Mouse (Mus musculus) embryonic facial prominence, embryonic 12.5 days (tissue): ENCODE measurements around the gene Batf. TPM values are rescaled to one million over a fixed set of nuclear protein-coding genes. Genes with fewer than 3 reads are reported as not detected.

Experiments
- microRNA-seq: library from miRNA; unstranded; fragments of <30 nt; microRNA quantifications from one replicate; pipeline ENCODE4, GENCODE M21; 2017
- polyA plus RNA-seq: library from polyadenylated mRNA; unstranded; fragments of >200 nt; fragmentation: Nextera tagmentation; extraction: Ambion mirVana; gene quantifications from 2 replicates; pipeline ENCODE4 v1.2.1, GENCODE M21; 2016

Gene Batf
- polyA plus RNA-seq, 1 experiment from 2014 or later: 4.7 TPM

Small RNA genes within 50 kb of the gene (microRNA-seq; reads per million reads assigned to microRNA genes)
- gene Gm47285: not detected

Other genes starting within 250 kb of the Batf start
- 2.3 and 3.5 TPM in 2 replicates for gene Fos, start 212.8 kb upstream of the Batf start, polyA plus RNA-seq
- gene Jdp2, start 87.6 kb upstream of the Batf start, polyA plus RNA-seq: 0.94 and 1.3 TPM in 2 replicates
- gene Flvcr2, start 59.9 kb downstream of the Batf start, polyA plus RNA-seq: 1.8 and 1.9 TPM in 2 replicates
- 102 and 109 TPM in 2 replicates for gene Erg28, start 137.9 kb downstream of the Batf start, polyA plus RNA-seq
- gene Ttll5, start 138.0 kb downstream of the Batf start, polyA plus RNA-seq: 15.9 and 19.6 TPM in 2 replicates